Mouse (Mus musculus) myocyte (in vitro differentiated cells): ENCODE results near the gene Trim11. TPM values are rescaled to one million over a fixed set of nuclear protein-coding genes. Genes with fewer than 3 reads are reported as not detected.

Experiments used
- H3K27me3 ChIP-seq: one replicate; pipeline ENCODE4 v1.6.1; 2011; ENCODE audit not compliant: control insufficient read depth, insufficient read depth, insufficient read length
- H3K36me3 ChIP-seq: one replicate; pipeline ENCODE4 v1.6.1; 2011; ENCODE audit not compliant: control insufficient read depth, insufficient read depth
- H3K4me2 ChIP-seq: one replicate; pipeline ENCODE4 v1.6.1; 2011; ENCODE audit warnings: low read depth, control low read depth
- H3K4me3 ChIP-seq: one replicate; pipeline ENCODE4 v1.5.1; 2011; ENCODE audit warnings: mild to moderate bottlenecking, control low read depth, moderate library complexity
- H3K79me2 ChIP-seq: one replicate; pipeline ENCODE4 v1.6.1; 2011; ENCODE audit not compliant: control insufficient read depth, insufficient read depth
- H3ac ChIP-seq: one replicate; pipeline ENCODE4 v1.6.1; 2011; ENCODE audit not compliant: control insufficient read depth, insufficient read length
- CEBPB ChIP-seq: IDR thresholded peaks from 2 replicates; pipeline ENCODE4 v1.6.1; 2011; ENCODE audit warnings: mild to moderate bottlenecking, moderate library complexity; ENCODE audit not compliant: poor library complexity, insufficient read depth, severe bottlenecking
- E2F4 ChIP-seq: IDR thresholded peaks from one replicate; pipeline ENCODE4 v1.6.1; 2011; ENCODE audit warnings: mild to moderate bottlenecking, control low read depth, moderate library complexity; ENCODE audit not compliant: insufficient read depth
- MAX ChIP-seq: IDR thresholded peaks from one replicate; pipeline ENCODE4 v1.6.1; 2011; ENCODE audit warnings: low read depth, mild to moderate bottlenecking, control low read depth
- MYOD1 ChIP-seq, 3 experiments: IDR thresholded peaks; one replicate each; pipeline ENCODE4 v1.6.1; 2011; ENCODE audit warnings: control low read depth in 2 of 3, low read depth in 2 of 3, mild to moderate bottlenecking in 2 of 3, moderate library complexity in 1 of 3; ENCODE audit not compliant: insufficient read length in 2 of 3, control insufficient read depth in 1 of 3
- MYOG ChIP-seq, 3 experiments: IDR thresholded peaks; one replicate each; pipeline ENCODE4 v1.6.1; 2011; ENCODE audit warnings: control low read depth in 2 of 3, low read depth in 2 of 3, mild to moderate bottlenecking in 2 of 3; ENCODE audit not compliant: insufficient read length in 2 of 3, control insufficient read depth in 1 of 3, insufficient read depth in 1 of 3
- POLR2A ChIP-seq: IDR thresholded peaks from one replicate; pipeline ENCODE4 v1.6.1; 2011; ENCODE audit warnings: low read depth, mild to moderate bottlenecking, control low read depth, moderate library complexity; ENCODE audit not compliant: insufficient read length
- POLR2AphosphoS2 ChIP-seq: IDR thresholded peaks from one replicate; pipeline ENCODE4 v1.6.1; 2011; ENCODE audit warnings: low read depth, control low read depth; ENCODE audit not compliant: insufficient read length
- REST ChIP-seq: IDR thresholded peaks from one replicate; pipeline ENCODE4 v1.6.1; 2011; ENCODE audit warnings: mild to moderate bottlenecking, control low read depth, moderate library complexity; ENCODE audit not compliant: insufficient read depth, insufficient read length
- SRF ChIP-seq: IDR thresholded peaks from one replicate; pipeline ENCODE4 v1.6.1; 2011; ENCODE audit warnings: low read depth; ENCODE audit not compliant: control insufficient read depth, insufficient read length
- TCF12 ChIP-seq: IDR thresholded peaks from one replicate; pipeline ENCODE4 v1.6.1; 2011; ENCODE audit warnings: mild to moderate bottlenecking, control low read depth; ENCODE audit not compliant: poor library complexity, insufficient read depth, severe bottlenecking
- TCF3 ChIP-seq: IDR thresholded peaks from one replicate; pipeline ENCODE4 v1.6.1; 2011; ENCODE audit warnings: low read depth, control low read depth; ENCODE audit not compliant: insufficient read length
- USF1 ChIP-seq: IDR thresholded peaks from one replicate; pipeline ENCODE4 v1.6.1; 2011; ENCODE audit warnings: low read depth, mild to moderate bottlenecking, control low read depth, moderate library complexity
- polyA plus RNA-seq: library from polyadenylated mRNA; unstranded; fragments of >200 nt; fragmentation: generic; extraction: Trizol; gene quantifications from one replicate; pipeline ENCODE4 v1.2.1, GENCODE M21; 2012; ENCODE audit warnings: missing spikeins

Gene Trim11
- polyA plus RNA-seq, 1 experiment = 19.3 TPM

DNA sequence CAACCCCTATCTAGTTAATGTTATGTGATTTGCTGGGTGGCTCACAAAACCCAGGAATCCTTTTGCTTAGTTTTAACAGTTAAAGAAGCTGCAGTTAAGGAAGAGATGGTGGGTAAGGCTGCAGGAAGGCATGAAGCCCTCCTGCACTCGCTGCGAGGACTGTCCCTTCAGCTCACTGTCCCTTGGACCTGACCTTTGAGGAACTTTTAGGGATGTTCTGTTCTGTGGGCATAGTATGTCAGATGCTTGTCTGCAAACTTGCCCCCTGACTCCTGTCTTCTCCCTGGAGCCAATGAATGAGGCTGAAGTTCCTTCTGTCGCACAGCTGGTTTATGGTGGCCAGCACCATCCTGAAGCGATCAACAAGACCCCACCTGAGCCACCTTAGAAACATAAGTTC, 11.3 kb downstream of the Trim11 start:
- TF ChIP-seq MYOG (IDR thresholded peaks at IDR 0.05; ENCODE audit: control insufficient read depth in 1 of 3, insufficient read depth in 1 of 3, insufficient read length in 2 of 3, low read depth in 2 of 3) (no peak), TCF12 (no peak), MAX (no peak), POLR2A (no peak), TCF3 (no peak), MYOD1 (IDR thresholded peaks at IDR 0.05; ENCODE audit: control insufficient read depth in 1 of 3, insufficient read length in 2 of 3, low read depth in 2 of 3) (no peak), SRF (no peak), E2F4 (no peak), CEBPB (no peak), POLR2AphosphoS2 (no peak)
- Histone ChIP-seq H3K4me3 (no peak overlapping the region), H3K4me2 (no peak overlapping the region), H3K36me3 (peaks cover 9% of the 10 kb centered on the region), H3ac (no peak overlapping the region), H3K79me2 (no peaks in the 10 kb centered on the region), H3K27me3 (no peaks in the 10 kb centered on the region)

- TF ChIP-seq E2F4 (no peak), POLR2A (no peak), CEBPB (no peak), POLR2AphosphoS2 (no peak), SRF (no peak), MYOD1 (IDR thresholded peaks at IDR 0.05; ENCODE audit: control insufficient read depth in 1 of 3, insufficient read length in 2 of 3, low read depth in 2 of 3) (no peak), TCF12 (no peak), MYOG (IDR thresholded peaks at IDR 0.05; ENCODE audit: control insufficient read depth in 1 of 3, insufficient read depth in 1 of 3, insufficient read length in 2 of 3, low read depth in 2 of 3) (no peak), USF1 (no peak), REST (no peak), MAX (no peak), TCF3 (no peak)
- Histone ChIP-seq H3K27me3 (peaks cover 3% of the 10 kb centered on the region), H3K36me3 (peaks cover 9% of the 10 kb centered on the region), H3K4me2 (no peak overlapping the region), H3ac (no peak overlapping the region), H3K4me3 (no peak overlapping the region), H3K79me2 (no peaks in the 10 kb centered on the region)
These were observed 12.2 kb downstream of the Trim11 start for GRCm38 (mm10) chr11:58990141-58990540.

- TF ChIP-seq MYOD1 (IDR thresholded peaks at IDR 0.05; ENCODE audit: control insufficient read depth in 1 of 3, insufficient read length in 2 of 3, low read depth in 2 of 3) = no peak
- TF ChIP-seq REST = no peak
- TF ChIP-seq TCF3 = no peak
- no peak for TF ChIP-seq MYOG (IDR thresholded peaks at IDR 0.05; ENCODE audit: control insufficient read depth in 1 of 3, insufficient read depth in 1 of 3, insufficient read length in 2 of 3, low read depth in 2 of 3)
- TF ChIP-seq MAX = no peak
- no peak for TF ChIP-seq USF1
- TF ChIP-seq SRF = no peak
- TF ChIP-seq E2F4 = no peak
- no peak for TF ChIP-seq POLR2AphosphoS2
- TF ChIP-seq TCF12 = no peak
- TF ChIP-seq POLR2A = no peak
- TF ChIP-seq CEBPB = no peak
- Histone ChIP-seq H3K79me2 (no peaks in the 10 kb centered on the region), H3K27me3 (peaks cover 9% of the 10 kb centered on the region), H3K4me3 (no peak overlapping the region), H3ac (no peak overlapping the region), H3K4me2 (no peak overlapping the region), H3K36me3 (peaks cover 9% of the 10 kb centered on the region)
These were observed 12.9 kb downstream of the Trim11 start for GRCm38 (mm10) chr11:58990794-58991193.

DNA sequence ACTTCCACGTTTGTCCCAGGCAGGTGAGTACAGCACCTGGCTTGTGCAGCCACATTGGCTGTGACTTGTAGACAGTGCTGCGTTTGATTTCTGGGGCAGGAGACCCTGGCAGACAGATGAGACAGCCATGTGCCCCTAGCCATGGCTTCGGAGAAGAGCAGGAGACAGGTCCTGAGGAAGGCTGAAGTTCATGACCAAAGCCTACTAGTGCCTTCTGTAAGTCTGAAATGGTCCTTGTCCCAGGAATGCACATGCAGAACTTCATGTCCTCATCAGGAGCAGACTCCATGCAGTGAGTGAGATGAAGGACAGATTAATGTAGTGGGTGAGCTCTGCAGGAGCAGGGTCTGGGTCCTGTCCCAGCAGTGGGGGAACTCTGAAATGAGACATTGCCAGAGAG, 14.0 kb downstream of the Trim11 start:
- Histone ChIP-seq H3K27me3 (peaks cover 9% of the 10 kb centered on the region), H3ac (no peak overlapping the region), H3K4me2 (no peak overlapping the region), H3K36me3 (peaks cover 9% of the 10 kb centered on the region), H3K4me3 (no peak overlapping the region), H3K79me2 (no peaks in the 10 kb centered on the region)
- TF ChIP-seq MYOG (IDR thresholded peaks at IDR 0.05; ENCODE audit: control insufficient read depth in 1 of 3, insufficient read depth in 1 of 3, insufficient read length in 2 of 3, low read depth in 2 of 3) (no peak), TCF3 (no peak), POLR2AphosphoS2 (peak; percentile 69)

DNA sequence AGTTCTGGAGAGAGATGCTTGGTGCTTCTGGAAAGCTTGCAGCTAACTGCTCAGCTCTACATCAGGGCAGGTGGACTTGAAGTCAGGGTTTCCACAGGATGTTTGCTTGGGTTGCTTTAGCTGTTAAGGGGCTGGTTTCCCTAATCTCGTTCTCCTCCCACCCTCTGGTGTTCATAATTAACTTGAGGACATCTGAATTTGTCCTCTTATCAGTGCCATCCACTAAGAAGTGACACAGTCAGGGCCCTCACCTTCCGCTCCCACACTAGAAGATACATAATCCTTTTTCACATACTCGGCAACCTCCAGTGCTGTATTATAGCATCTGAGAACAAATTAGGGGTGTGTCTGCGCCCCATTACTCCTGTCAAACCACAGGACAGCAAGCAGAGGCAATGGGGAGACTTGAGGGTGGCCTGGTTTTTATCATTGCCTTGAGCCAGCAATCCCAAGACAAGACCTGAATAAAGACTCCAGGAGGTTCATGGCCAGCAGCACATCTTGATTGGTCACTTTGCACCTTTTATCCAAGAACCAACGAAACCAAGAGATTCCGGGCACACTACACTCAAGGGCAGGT, 15.3 kb downstream of the Trim11 start:
- Histone ChIP-seq H3K79me2 (no peaks in the 10 kb centered on the region), H3K4me2 (no peak overlapping the region), H3K36me3 (peaks cover 5% of the 10 kb centered on the region), H3K4me3 (no peak overlapping the region), H3K27me3 (peaks cover 16% of the 10 kb centered on the region), H3ac (no peak overlapping the region)
- TF ChIP-seq POLR2AphosphoS2 (peak; percentile 17), REST (no peak)
